Mouse (Mus musculus) cerebellum, postnatal 4 days (tissue): Measurements from ENCODE around the gene Ash1l.

Experiments
- DNase-seq, 2 experiments: peaks; one replicate each; pipeline ENCODE4 v3.0.0; 2022; ENCODE audit warnings: low spot score in 2 of 2, mixed read lengths in 1 of 2

Gene Ash1l

DNA sequence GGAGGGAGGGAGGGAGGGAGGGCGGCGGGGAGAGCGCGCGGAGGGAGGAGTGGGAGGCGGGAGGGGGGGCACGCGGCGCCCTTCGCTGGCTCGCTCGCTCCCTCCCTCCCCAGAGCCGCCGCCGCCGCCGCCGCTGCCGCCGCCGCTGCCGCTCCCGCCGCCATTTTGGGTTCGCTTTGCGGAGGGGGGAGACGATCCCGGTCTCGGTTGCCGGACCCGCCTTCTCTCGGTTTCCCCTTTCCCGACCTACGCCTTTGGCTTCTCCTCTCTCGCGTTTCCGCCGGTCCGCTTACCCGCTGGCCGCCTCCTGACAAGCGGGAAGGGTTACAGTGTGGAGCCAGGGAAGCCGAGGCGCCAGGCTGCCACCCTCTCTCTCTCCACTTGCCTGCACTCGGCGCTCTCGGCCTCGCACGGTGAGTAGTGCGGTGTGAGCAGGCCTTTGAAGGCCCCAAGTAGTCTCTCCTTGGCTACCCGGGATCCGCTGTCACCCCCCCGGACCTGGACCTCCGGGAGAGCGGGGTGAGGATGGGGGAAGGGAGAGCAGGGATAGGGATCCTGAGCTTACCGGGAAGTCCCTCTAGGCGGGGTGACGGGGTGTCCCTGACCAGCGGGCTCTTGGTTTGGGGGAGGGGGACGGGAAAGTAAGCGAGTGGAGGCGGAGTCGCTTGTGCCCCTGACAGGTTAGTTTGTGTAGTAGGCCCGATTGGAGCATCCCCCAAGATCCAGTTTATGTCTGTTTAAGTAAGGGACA lies at the start of gene Ash1l, which contains the start of gene Dap3:
Gene Ash1l (plus strand): TSS at position 47 of the 751 bp plus-strand sequence.
Gene Dap3 (minus strand): TSS at position 606 of the 751 bp plus-strand sequence.
- peak; percentile 55 to 74 for DNase-seq

DNA sequence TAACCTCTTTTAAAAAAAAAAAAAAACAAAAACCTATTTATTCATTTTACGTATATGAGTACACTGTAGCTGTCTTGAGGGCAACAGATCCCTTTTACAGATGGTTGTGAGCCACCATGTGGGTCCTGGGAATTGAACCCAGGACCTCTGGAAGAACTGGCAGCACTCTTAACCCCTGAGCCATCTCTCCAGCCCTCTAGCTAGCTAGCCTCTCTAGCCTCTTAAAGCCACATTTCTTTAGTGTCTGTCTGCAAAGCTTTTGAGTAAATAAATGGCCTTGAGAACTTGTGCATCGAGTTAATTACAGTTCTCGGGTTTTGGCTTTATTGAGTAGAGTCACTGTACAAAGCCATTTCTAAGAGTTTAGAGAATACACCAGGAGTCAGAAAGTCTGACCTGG lies 45.6 kb upstream of the Ash1l start:
- no peak for DNase-seq

DNA sequence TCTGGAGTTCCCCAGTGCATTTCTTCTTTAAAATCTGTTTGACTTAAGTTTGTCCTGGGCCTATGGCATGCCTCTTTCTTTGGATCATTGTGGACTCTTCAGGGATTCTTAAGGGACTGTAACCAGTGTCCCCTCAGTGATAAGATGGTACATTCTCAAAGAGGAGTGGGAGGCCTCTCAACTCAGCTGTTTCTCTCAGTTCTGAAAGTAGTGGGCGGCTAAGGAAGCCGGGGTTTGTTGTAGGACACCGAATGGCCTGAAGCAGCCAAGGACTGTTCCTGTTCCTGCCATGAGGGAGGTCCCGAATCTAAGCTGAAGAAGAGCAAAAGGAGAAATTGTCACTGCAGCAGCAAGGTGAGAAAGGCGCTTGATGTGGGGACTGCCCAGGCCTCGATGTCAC lies 45.2 kb upstream of the Ash1l start:
- no peak for DNase-seq

DNA sequence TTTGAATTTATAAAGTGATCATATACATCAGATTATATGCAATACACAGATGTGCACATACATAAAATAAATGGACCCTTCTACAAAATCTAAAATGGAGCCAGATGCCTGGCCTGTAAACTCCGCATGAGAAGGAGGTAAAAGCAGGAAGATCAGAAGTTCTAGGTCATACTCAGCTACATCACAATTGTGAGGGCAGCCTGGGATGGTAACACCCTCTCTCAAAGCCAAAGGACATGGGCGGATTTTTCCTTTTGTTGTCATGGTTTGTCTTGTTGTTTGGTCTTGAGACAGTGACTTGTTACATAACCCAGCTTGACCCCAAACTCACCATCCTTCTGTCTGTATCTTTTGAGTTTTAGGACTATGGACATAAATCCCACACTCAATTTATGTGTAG lies 44.7 kb upstream of the Ash1l start:
- DNase-seq = no peak

DNA sequence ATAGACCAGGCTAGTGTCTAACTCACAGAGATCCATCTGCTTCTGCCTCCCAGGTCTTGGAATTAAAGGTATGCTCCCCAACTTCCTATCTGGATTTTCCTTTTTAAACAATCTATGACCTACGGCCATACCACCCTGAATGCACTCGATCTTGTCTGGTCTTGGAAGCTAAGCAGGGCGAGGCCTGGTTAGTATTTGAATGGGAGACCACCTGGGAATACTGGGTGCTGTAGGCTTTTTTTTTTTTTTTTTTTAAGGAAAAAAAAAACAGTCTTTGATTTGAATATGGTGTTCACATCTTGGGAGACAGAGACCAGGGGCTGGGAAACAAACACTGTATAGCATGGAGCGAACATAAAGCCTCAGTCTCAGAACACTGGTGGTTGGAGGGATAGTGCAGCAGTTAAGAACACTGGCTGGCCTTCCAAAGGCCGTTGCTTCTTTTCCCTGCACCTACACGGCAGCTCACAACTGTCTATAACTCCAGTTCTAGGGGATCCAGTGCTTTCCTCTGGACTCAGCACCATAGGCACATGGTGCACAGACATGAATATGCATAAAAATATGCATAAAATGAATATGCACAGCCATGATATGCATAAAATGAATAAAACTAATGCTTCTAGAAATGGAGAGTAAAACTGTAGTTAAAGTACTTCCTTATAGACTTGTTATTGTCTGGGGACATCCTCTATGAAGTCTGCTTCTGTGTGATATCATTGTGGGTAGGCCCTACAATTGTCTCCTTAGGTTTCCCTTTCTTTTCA lies 43.8 kb upstream of the Ash1l start:
- no peak for DNase-seq

DNA sequence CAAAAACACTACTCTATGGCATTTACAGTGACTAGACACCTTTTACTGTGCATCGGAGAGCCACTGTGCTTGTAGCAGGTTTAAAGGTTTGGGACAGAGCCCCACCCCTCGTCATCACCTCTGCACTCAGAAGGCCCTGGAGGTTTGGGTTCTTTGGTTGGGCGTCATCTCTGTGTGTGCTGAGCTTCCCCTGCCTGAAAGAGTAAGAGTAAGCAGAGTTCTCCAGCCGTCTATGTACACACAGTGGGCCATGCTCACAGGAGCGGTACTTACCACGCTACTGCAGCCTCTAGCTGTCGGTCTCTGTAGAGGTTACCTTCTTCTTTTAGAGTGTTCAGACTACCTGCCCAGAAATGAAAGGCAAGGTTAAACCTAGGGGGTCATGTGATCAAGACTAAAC lies 37.8 kb upstream of the Ash1l start:
- no peak for DNase-seq

DNA sequence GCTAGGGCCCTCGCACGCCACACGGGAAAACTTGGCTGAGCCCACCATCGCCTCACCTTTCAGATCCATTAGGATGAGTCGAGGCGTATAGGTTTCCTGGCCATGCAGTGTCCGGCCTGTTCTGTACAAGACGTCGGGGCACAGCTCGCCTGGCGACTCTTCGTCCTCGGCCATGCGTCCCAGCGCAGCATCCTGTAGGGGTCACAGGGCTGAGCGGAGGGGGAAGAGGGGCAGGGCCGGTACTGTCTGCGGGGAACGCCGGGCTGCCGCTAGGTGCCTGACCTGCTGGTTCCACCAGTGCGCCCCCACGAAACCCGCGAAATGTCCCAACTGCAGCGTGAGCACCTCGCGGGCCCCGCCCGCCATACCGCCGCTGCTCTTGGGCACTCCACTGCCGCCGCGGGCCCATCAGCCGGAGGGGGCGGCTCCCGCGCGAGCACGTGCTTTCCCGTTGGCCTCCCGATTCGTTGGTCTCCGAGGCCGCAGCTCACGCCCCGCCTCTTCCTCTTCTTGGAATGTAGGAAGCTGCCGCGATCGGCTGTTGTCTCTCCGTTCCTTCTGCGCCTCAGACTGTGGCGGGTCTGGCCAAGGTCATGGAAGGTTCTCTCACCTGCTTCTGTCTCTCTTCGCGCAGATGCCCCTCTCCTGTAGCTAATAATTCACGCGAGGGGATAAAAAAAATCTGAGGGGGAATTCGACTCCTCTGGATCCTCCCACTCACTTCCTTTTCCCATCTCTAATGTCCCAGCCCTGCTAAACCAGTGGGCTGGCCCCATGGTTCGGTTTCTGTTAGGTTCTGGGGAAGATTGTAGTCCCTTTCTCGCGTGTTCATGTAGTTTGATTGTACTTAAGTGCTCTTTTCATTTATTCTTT lies 36.7 kb upstream of the Ash1l start, which contains the start of gene Msto1:
Gene Msto1 (minus strand): TSS at position 489 of the 873 bp plus-strand sequence.
- DNase-seq = peak; percentile 80 to 87

DNA sequence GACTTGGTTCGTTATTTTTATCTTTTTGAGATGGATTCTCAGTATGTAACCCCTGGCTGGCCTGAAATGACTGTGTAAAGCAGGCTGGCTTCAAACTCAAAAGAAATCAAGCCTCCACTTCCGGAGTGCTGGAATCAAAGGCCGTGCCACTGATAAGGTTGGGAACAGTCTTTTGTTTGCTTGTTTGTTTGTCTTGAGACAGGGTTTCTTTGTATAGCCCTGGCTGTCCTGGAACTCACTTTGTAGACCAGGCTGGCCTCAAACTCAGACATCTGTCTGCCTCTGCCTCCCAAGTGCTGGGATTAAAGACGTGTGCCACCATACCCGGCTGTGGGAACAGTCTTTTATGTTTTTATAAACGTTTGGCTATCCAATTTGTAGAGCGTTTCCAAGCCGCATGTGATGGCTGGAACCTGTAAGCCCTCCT lies 36.0 kb upstream of the Ash1l start:
- no peak for DNase-seq

DNA sequence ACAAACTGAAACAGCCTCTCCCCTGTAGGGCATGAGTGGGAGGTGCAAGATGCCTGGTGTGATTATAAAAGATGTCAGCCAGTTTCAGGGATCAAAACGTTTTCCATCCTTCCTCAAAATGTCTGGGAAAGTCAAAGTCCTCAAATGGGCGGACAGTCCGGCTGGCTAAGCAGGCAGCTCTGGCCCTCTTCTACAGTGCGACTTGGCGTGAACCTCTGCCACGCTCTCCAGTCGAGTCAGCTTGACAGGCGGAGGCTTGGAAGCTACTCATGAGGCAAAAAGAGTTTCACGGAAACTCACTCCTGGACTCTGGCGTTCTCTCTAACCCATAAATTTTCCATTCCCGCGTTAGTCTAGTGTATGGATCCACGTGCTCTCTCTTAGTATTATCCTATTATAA lies 31.4 kb upstream of the Ash1l start:
- DNase-seq = no peak

DNA sequence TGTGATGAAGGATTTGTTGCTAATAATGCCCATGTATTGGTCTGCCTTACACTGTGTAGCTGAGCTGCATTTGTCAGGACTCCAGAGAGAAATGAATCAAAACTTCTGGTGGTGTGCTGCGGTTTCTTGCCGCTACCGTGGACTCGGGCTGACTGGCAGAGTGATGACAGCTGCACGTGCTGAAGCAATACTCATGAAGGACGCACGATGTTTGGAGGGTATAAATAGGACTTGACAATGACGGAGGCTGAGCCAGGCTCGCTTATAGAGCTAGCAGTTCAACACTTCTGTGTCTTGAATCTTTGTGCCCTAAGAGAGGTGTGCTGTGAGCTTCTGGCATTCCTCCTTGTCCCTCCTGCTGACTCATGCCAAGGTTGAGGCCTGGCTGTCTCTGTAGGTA lies 29.0 kb upstream of the Ash1l start:
- no peak for DNase-seq

DNA sequence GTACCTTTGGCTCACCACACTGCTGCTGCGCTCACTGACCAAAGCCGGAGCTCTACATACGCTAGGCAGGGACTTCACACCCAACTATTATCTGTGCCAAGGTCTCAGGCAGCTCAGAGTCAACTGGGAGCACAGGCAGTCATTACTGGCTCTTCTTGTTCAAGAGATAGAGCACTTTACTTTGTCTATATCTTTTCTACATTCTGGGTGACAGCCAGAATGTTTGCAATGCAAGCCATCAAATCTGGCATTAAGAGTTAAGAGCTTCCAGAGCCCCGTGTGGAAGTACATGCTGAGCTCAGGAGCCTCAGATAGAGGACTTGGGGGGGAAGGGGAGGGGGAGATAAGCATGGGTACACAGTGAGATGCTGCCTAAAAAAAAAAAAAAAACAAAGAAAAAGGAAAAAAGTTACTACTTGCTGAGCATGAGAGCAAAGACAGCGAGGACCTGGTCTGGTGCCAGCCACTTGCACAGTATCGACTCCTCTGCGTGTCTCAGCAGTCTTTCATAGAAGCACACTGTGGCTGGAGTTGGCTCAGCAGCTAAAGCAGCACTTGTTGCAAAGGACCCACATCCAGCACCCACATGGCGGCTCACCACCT lies 26.3 kb upstream of the Ash1l start:
- no peak for DNase-seq

DNA sequence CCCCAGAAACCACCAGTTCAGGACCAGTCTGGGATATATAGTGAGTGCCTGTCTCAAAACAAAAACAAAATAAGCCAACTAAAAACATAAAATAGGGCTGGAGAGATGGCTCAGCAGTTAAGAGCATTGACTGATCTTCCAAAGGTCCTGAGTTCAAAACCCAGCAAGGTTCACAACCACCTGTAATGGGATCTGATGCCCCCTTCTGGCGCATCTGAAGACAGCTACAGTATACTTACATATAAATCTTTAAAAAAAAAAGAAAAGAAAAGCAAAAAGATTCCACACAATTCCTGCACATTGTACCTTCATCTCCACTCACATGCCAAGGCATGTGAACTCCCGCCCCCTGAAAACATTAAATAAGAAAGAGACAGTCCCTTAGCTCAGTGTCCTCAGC lies 24.8 kb upstream of the Ash1l start:
- DNase-seq = no peak

DNA sequence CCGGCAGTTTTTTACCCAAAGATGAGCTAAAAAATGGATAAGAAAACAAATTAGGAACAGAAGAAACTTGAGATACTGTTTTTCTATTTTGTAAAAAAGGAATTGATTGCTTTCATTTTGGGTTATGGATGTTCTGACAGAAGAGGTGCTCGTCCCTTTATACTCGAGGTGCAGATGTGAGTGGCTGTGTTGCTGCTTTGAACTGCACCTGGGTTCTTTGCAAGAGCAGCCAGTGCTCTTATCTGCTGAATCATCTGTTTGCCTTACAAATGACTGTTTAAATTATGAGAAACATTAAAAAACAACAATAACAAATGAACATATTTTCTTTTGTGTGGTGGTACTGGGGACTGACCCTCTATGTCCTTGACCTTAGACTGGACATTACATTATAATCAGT lies 20.9 kb upstream of the Ash1l start:
- no peak for DNase-seq

DNA sequence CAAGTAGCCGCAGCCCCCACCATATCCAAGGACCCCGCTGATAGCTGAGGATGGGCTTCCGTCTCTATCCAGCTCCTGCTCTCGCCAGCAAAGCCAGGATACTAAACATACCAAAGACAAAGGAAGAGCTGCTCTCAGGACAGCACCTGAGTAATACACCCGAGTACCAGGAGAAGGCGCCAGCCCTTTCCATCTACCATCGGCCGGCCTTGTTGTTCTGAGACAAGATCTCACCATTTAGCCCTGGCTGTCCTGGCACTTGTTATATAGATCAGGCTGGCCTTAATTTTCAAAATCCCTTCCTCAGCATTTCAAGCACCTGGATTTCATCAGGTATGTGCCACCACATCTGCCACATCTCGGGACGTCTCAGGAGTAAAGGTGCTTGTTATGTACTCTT lies 11.4 kb upstream of the Ash1l start:
- no peak for DNase-seq

DNA sequence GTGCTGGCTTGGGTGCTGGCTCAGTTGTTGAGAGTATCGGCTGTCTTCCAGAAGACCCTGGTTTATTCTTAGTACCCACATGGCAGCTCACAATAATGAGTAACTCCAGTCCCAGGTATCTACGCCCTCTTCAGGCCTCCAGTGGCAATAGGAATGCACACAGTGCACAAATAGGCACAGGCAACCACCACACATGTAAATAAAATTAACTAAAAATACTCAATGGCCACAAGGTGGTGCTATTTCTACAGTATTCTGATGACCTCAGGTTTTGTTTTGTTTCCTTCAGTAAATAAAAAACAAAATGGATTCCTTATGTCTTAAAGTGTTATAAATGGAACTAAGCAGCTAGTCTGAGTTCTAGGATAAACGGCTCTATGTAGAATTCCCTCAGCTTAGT lies 10.7 kb upstream of the Ash1l start:
- no peak for DNase-seq

DNA sequence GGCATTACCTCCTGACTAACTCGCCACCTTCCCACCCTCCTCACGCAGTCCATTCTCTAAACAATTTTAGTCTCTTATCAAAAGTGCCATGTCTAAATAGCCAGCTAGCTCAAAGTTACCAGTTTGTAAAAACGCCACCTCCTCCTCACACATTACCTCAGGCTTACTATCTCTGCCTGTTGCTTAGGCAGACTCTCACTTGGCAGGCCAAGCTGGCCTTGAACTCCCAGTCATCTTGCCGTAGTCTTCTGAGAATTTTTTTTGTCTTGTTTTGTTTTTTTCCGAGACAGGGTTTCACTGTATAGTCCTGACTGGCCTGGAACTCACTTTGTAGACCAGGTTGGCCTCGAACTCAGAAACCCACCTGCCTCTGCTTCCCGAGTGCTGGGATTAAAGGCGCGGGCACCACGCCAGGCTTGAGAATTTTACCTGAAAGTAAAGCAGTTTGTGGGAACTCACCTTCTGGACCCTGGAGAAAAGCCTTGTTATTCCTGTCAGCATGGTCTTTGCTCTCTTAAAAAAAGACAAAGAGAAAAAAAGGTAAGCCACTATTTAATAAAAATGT lies 8.0 kb upstream of the Ash1l start:
- no peak for DNase-seq

DNA sequence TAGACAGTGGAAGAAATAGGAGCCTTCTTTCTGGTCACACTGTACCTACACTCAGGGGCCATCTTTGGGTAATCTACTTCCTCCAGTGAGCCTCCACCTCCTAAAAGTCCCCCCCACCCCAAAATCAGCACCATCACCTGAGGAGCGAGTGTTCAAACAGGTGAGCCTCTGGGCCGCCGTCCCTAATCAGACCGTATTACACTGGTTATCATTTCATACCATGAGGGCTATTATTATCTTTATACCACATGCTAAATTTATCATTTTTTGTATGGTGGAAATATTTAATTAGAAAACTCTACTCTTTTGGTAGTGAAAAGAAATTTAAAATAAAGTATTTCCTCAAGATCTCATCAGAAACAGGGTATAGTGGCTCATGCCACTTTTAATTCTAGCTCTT lies 6.3 kb upstream of the Ash1l start:
- no peak for DNase-seq

DNA sequence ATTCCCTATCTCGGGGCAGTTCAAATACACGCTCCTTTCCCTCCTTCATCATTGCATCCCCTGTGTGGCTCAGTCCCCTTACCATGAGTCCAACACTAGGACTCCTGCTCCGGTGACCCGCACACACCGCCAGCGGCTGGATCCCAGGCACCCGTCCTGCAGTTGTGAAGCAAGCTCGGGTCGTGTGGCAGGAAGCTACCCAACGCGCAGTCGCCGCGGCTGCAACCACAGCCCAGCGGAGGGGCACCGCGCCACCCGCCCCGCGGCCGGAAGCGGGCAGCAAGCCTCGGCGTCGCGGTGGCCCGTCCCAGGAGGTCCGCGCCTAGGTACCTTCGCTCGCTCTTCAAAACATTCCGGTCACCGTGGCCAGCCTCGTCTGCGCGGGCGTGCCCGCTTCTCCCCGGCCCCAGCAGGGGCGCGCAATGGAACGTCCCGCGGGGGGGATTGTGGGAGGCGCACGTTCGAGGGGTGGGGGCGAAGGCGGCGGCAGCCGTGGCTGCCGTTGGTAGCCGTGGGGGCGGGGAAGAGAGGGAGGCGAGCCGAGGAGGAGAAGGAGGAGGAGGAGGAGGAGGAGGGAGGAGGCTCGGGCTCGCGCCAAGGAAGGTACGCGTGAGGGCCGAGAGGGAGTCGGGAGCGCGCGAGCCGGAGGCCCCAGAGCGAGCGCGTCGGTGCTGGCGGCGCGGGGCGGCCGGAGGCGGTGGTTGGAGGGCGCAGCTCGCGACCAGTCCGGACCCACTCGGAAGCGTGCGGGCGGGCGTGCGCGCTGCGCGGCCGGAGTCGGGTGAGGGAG lies 441 bp upstream of the Ash1l start:
- DNase-seq = peak; percentile 74 to 85

DNA sequence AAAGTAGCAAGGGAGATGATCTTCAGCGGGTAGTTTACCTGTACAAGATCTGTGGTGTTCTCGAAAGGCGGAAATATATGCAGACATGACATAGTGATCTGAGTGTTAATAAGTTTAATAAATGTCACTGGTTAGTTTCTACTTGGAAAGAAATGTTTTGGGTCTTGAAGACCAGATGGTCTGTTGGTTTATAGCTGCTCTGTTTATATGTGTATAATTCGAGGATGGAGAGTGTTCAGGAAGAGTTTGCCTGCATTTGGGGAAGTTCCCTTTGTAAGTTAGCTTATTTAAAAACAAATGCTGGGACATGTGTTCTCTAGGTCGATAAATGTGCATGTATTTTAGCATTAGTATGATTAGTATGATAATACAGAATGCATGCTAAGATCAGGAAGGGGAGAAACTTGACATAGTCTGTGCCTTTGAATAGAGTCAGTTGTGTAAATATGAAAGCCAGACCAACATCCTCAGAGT lies 942 bp downstream of the Ash1l start:
- DNase-seq = no peak

DNA sequence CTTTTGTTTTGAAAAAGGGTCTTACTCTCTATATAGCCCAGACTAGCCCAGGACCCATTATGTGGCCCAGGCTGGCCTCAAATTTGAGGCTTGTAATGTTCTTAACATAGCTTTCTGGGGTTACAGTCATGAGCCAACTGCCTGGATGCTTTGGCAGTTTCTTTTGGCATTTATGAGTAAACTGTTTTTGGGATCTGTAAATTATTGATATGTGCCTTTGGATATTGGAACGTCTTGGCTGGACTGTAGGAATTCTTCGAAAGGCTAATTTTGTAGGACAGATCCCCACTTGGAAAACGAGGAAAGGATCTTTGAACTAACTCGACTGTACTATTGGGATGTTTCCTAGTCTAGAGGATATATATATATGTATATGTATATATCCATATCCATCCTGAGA lies 2.8 kb downstream of the Ash1l start:
- DNase-seq = no peak
